Mouse (Mus musculus) liver, adult 2 months (tissue): ENCODE measurements at regions not wholly inside any gene's neighbourhood (a gene's known extent, or its start where the extent isn't known, plus 50 kb on each side); places are given as distances from the start of the nearest gene placed in this dataset.
A peak's percentile ranks its signal among the peaks of the same experiment; 100 is the strongest.

ENCODE experiments used
- DNase-seq: peaks from one replicate; pipeline ENCODE4 v3.0.0-alpha.2; 2011; ENCODE audit warnings: low read depth, low spot score; ENCODE audit errors: extremely low read depth
- H3K27ac ChIP-seq: fragments of 200-500 bp; replicated peaks from 2 replicates; pipeline ENCODE4 v1.5.1; 2012; ENCODE audit warnings: low read depth, mild to moderate bottlenecking, control low read depth, inconsistent platforms, low read length; ENCODE audit not compliant: insufficient read depth
- H3K27me3 ChIP-seq: fragments of 200-500 bp; 2 replicates; pipeline ENCODE4 v1.6.1; 2012; ENCODE audit warnings: mild to moderate bottlenecking, moderate library complexity, low read length, inconsistent platforms; ENCODE audit not compliant: control insufficient read depth, insufficient read depth
- H3K36me3 ChIP-seq: fragments of 200-500 bp; 2 replicates; pipeline ENCODE4 v1.6.1; 2012; ENCODE audit warnings: low read length, inconsistent platforms; ENCODE audit not compliant: control insufficient read depth, insufficient read depth
- H3K4me1 ChIP-seq: fragments of 200-500 bp; 2 replicates; pipeline ENCODE4 v1.6.1; 2011; ENCODE audit warnings: low read length; ENCODE audit not compliant: control insufficient read depth, insufficient read depth
- H3K4me3 ChIP-seq: fragments of 200-500 bp; 2 replicates; pipeline ENCODE4 v1.5.1; 2011; ENCODE audit warnings: low read depth, mild to moderate bottlenecking, control low read depth, low read length, moderate library complexity; ENCODE audit not compliant: insufficient read depth
- H3K79me2 ChIP-seq: fragments of 200-500 bp; 2 replicates; pipeline ENCODE4 v1.6.1; 2012; ENCODE audit warnings: inconsistent platforms, mild to moderate bottlenecking, low read length, moderate library complexity; ENCODE audit not compliant: control insufficient read depth, insufficient read depth
- H3K9ac ChIP-seq: fragments of 200-500 bp; 2 replicates; pipeline ENCODE4 v1.6.1; 2012; ENCODE audit warnings: low read depth, mild to moderate bottlenecking, control low read depth, inconsistent platforms, low read length
- CTCF ChIP-seq: fragments of 200-500 bp; IDR thresholded peaks from 2 replicates; pipeline ENCODE4 v1.5.1; 2011; ENCODE audit warnings: low read depth, low read length, control low read depth
- POLR2A ChIP-seq: fragments of 200-500 bp; IDR thresholded peaks from 2 replicates; pipeline ENCODE4 v1.6.1; 2011; ENCODE audit warnings: low read length, control low read depth; ENCODE audit not compliant: insufficient read depth; ENCODE audit errors: extremely low read depth
- WGBS: fragments of 180-500 bp; shearing (Covaris S2); methylation state at CpG from one replicate; pipeline ENCODE4 v1.1.7; 2018; 5-methylcytosine and 5-hydroxymethylcytosine counted together

DNA sequence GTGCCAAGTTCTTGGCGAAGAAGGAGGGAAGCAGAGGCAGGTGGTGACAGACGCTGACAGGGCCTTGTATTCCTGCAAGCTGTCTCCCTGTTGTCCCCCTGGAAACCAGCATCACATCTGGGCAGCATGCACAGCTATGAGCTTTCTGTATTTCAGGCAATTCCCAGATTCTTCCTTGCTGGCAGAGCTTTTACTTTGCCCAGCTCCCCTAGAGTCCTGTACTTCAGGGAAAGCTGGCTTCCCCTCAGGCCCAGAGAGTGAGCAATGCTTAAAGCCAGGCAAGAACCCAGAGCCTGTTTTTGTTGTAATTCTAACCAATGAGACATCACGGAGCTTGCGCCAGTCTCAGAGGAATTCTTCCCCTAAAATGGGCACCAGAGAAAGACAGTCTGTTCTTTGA is 238.3 kb upstream of the Gm4791 start:
- 74% methylated on average over 4 of the region's 4 CpGs for WGBS
- Histone ChIP-seq H3K4me3 (no peak overlapping the region), H3K27me3 (no peaks in the 10 kb centered on the region; the same call in 1 of the 2 replicates), H3K79me2 (no peaks in the 10 kb centered on the region), H3K9ac (no peak overlapping the region), H3K36me3 (no peaks in the 10 kb centered on the region), H3K27ac (no peak overlapping the region), H3K4me1 (no peaks in the 10 kb centered on the region)
- TF ChIP-seq POLR2A (no peak), CTCF (no peak)
- no peak for DNase-seq

DNA sequence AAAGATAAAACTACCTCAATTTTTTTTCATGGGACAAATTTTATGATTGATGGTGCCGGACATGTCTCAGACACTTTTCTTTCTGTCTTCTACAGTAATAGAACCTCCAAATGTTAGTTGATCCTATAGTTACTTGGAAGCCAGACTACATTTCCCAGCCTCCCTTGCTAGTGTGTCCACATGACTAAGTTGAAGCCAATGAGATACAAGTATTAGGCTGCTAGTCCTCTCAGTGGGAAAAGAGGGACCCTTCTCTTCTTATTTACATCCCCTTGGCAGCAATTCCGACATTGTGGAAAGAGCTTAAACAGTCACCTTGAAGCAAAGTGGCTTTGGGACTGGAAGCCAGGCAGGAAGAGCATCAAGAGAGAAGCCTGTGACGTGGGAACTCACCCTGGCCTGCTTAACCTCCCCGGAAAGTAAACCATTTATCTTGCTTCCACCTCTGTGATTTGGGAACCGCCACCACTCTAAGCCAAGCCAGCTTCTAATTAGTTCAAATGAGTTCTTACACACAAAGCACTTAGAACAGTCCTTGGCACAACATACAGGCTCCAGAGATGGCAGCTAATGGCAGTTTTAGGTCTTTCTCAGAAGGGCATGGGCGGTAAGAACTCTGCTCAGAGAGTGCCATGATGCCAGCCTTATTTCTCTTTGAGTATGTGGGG is 241.4 kb upstream of the Gm4791 start:
- no peak overlapping the region for H3K4me3 ChIP-seq
- no peak for TF ChIP-seq POLR2A
- no peak for TF ChIP-seq CTCF
- H3K79me2 ChIP-seq: no peaks in the 10 kb centered on the region
- WGBS: 69% methylated on average over 6 of the region's 6 CpGs
- H3K36me3 ChIP-seq: no peaks in the 10 kb centered on the region
- DNase-seq: no peak
- H3K9ac ChIP-seq: no peak overlapping the region
- H3K27ac ChIP-seq: no peak overlapping the region
- H3K27me3 ChIP-seq: no peaks in the 10 kb centered on the region
- H3K4me1 ChIP-seq: no peaks in the 10 kb centered on the region

DNA sequence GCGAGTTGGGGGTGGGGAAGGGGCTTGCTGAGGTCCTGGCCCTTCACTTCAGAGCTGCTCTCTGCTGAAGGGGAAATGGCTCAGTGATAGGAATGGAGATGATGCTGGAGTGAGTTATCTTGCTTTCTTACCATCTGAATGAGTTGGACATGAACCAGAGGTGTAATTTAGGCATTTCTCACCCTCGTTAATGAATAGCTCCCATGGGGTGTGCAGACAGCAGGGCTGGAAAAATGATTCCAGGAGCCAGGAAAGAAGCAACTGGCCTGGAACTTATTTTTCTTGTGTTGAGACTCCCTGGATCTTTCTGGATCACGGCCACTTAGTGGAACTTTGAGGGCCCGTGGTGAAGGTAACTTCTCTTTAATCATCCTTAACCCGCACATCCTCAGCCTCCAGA is 246.6 kb upstream of the Gm4791 start:
- Histone ChIP-seq H3K9ac (no peak overlapping the region), H3K79me2 (no peaks in the 10 kb centered on the region), H3K4me3 (no peak overlapping the region), H3K27me3 (no peaks in the 10 kb centered on the region), H3K4me1 (no peaks in the 10 kb centered on the region), H3K27ac (no peak overlapping the region), H3K36me3 (no peaks in the 10 kb centered on the region)
- no peak for DNase-seq
- TF ChIP-seq CTCF (no peak), POLR2A (no peak)
- 58% methylated on average over 5 of the region's 5 CpGs for WGBS

DNA sequence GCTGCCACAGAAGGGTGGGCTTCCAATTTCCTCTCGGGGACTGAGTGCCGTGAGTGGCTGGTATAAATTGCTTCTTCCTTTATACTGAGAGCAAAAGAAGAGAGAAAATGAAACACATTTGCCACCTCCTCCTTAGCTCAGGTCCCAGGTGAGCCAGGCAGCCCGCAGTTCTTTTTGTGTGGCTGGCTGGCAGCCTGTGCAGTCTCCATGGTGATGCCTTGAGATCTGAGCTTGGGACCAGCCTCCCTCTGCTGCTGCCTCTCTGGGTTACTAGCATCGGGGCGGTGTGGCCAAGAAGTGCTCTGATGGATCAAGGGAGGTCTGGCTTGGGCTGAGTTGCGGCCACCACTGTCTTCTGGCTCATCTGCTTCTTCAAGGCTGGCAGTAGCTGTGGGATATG is 249.1 kb upstream of the Gm4791 start:
- Histone ChIP-seq H3K4me1 (no peaks in the 10 kb centered on the region), H3K79me2 (no peaks in the 10 kb centered on the region), H3K4me3 (no peak overlapping the region), H3K9ac (no peak overlapping the region), H3K27ac (no peak overlapping the region), H3K27me3 (no peaks in the 10 kb centered on the region), H3K36me3 (no peaks in the 10 kb centered on the region)
- DNase-seq: no peak
- WGBS: 84% methylated on average over 6 of the region's 6 CpGs
- no peak for TF ChIP-seq CTCF
- TF ChIP-seq POLR2A: no peak

DNA sequence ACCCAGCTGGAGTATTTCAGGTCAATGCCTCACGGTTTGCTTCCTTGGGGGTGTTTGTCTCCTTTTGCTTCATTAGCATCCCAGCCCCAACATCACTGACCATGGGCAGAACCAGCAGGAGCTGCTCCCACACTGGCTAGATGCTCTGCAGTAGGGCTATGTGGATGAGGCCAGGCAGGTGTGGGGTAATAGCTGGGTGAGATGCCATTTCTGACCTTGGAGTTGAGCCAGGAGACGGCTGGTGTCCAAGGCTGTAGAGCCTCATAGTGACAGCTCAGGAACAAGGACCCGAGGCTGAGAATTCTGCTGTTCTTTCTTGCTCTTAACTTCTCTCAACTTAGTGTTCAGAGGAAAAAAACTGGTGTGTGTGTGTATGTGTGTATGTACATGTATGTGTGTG is 252.3 kb upstream of the Gm4791 start:
- 65% methylated on average over 3 of the region's 3 CpGs for WGBS
- peak; percentile 8 for DNase-seq
- H3K4me1 ChIP-seq: no peaks in the 10 kb centered on the region
- H3K27ac ChIP-seq: no peak overlapping the region
- H3K27me3 ChIP-seq: no peaks in the 10 kb centered on the region
- no peak overlapping the region for H3K9ac ChIP-seq
- TF ChIP-seq POLR2A: no peak
- no peaks in the 10 kb centered on the region for H3K36me3 ChIP-seq
- no peaks in the 10 kb centered on the region for H3K79me2 ChIP-seq
- no peak overlapping the region for H3K4me3 ChIP-seq

DNA sequence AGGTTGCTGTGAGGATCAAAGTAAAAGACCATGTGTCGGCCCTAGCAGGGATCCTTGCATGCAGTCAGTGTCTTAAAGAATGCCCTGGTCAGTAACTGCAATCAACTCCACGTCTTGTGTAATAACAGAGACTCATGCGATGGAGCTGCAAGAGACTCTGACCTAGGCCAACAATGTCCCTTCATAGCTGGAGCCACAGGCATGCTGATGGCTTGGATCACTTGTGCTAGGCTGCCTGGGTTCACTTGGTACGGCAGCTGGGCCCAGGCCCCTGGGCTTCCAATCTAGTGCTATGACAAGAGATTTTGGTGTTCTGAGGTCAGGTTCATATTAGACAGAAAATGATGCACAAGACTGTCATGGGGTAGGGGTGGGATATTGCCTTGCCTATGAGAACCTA is 258.0 kb upstream of the Gm4791 start:
- no peak for TF ChIP-seq POLR2A
- no peak for TF ChIP-seq CTCF
- H3K27ac ChIP-seq: no peak overlapping the region
- WGBS: 78% methylated on average over 4 of the region's 4 CpGs
- no peaks in the 10 kb centered on the region for H3K79me2 ChIP-seq
- no peaks in the 10 kb centered on the region for H3K36me3 ChIP-seq
- no peak for DNase-seq
- no peaks in the 10 kb centered on the region for H3K27me3 ChIP-seq
- H3K4me1 ChIP-seq: no peaks in the 10 kb centered on the region
- no peak overlapping the region for H3K4me3 ChIP-seq
- H3K9ac ChIP-seq: no peak overlapping the region
